Mouse (Mus musculus): ENCODE data around the gene Pxn. TPM values are rescaled to one million over a fixed set of nuclear protein-coding genes. Genes with fewer than 3 reads are reported as not detected.

Pxn gene
- polyA plus RNA-seq, 1 experiment, result 120 TPM

DNA sequence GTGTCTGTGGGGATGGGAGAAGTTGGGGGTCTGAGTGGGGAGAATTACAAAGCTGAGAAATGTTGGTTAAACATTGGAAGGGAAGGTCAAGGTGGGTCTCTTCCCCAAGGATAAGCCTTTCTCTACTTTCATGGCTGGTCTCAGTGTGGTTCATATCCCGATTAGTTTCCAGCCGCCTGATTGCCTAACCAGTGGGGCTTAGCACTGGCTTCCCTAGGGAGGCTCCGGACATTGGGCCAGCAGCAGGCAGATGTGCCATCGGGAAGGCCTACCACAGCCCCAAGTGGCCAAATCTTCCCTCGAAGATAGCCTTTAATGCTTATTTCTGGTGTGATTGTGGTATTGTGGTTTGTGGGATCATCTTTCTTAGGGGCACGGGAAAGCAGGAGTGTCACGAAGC, 5.9 kb downstream of the Pxn start:
- Histone ChIP-seq H3K79me2 (ENCODE audit: control insufficient read depth, insufficient read depth) (peaks cover 92% of the 10 kb centered on the region), H3ac (ENCODE audit: control insufficient read depth, insufficient read length) (no peak overlapping the region), H3K4me3 (no peak overlapping the region), H3K36me3 (ENCODE audit: control insufficient read depth, insufficient read depth) (peaks cover 5% of the 10 kb centered on the region), H3K4me2 (ENCODE audit: low read depth) (no peak overlapping the region), H3K27me3 (ENCODE audit: control insufficient read depth, insufficient read depth, insufficient read length) (no peaks in the 10 kb centered on the region)
- no peak for TF ChIP-seq POLR2A (IDR thresholded peaks at IDR 0.05; ENCODE audit: insufficient read length, low read depth)
- TF ChIP-seq E2F4 (IDR thresholded peaks at IDR 0.05; ENCODE audit: insufficient read depth), result no peak
- no peak for TF ChIP-seq TCF12 (IDR thresholded peaks at IDR 0.05; ENCODE audit: insufficient read depth, poor library complexity, severe bottlenecking)
- no peak for TF ChIP-seq REST (IDR thresholded peaks at IDR 0.05; ENCODE audit: insufficient read depth, insufficient read length)
- no peak for TF ChIP-seq TCF3 (IDR thresholded peaks at IDR 0.05; ENCODE audit: insufficient read length, low read depth)
- no peak for TF ChIP-seq MAX (IDR thresholded peaks at IDR 0.05; ENCODE audit: low read depth)
- TF ChIP-seq CEBPB (IDR thresholded peaks at IDR 0.05; ENCODE audit: insufficient read depth, poor library complexity, severe bottlenecking), result peak; percentile 67
- TF ChIP-seq MYOG (IDR thresholded peaks at IDR 0.05; ENCODE audit: control insufficient read depth in 1 of 3, insufficient read depth in 1 of 3, insufficient read length in 2 of 3, low read depth in 2 of 3), result no peak

DNA sequence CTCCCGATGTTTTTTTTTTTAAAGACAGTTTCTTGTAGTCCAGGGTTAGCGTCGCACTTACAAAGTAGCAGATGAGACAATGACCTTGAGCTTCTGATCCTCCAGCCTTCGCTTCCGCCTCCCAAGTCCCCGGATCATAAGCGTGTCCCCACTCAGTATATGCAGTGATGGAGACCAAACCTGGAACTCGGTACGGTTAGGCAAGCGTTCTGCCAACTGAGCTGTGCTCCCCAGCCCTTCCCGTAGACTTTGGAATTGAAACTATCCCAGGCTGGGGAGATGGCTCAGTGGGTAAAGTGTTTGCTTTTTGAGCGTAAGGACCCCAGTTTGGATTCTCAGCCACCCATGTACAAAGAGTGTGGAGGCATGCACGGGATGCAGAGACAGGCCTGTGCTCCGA, 6.8 kb downstream of the Pxn start:
- H3K36me3 ChIP-seq (ENCODE audit: control insufficient read depth, insufficient read depth), result peaks cover 5% of the 10 kb centered on the region
- no peak for TF ChIP-seq SRF (IDR thresholded peaks at IDR 0.05; ENCODE audit: control insufficient read depth, insufficient read length, low read depth)
- no peak for TF ChIP-seq POLR2A (IDR thresholded peaks at IDR 0.05; ENCODE audit: insufficient read length, low read depth)
- TF ChIP-seq POLR2AphosphoS2 (IDR thresholded peaks at IDR 0.05; ENCODE audit: insufficient read length, low read depth), result no peak
- no peak for TF ChIP-seq MYOD1 (IDR thresholded peaks at IDR 0.05; ENCODE audit: control insufficient read depth in 1 of 3, insufficient read length in 2 of 3, low read depth in 2 of 3)
- TF ChIP-seq E2F4 (IDR thresholded peaks at IDR 0.05; ENCODE audit: insufficient read depth), result no peak
- no peak for TF ChIP-seq MAX (IDR thresholded peaks at IDR 0.05; ENCODE audit: low read depth)
- TF ChIP-seq MYOG (IDR thresholded peaks at IDR 0.05; ENCODE audit: control insufficient read depth in 1 of 3, insufficient read depth in 1 of 3, insufficient read length in 2 of 3, low read depth in 2 of 3), result no peak

DNA sequence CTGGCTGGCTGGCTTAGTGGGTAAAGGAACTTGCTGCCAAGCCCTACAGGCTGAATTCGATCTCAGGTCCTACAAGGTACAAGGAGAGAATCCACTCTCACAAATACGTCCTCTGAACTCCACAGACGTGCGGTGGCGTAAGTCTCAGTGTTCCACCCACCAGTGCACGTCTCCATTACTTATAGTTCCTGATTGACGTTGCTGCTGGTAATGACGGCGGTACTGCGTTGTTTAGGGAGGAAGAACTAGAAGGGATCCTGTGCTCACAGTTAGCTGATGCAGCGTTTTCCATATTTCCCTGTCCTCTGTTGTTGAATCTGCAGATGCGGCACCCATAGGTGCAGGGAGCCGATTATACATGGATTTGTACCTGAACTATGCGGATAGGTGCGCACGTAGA, 7.2 kb downstream of the Pxn start:
- no peak overlapping the region for H3K4me3 ChIP-seq
- H3K36me3 ChIP-seq (ENCODE audit: control insufficient read depth, insufficient read depth), result peaks cover 5% of the 10 kb centered on the region
- H3K4me2 ChIP-seq (ENCODE audit: low read depth), result no peak overlapping the region
- H3ac ChIP-seq (ENCODE audit: control insufficient read depth, insufficient read length), result no peak overlapping the region
- H3K27me3 ChIP-seq (ENCODE audit: control insufficient read depth, insufficient read depth, insufficient read length), result no peaks in the 10 kb centered on the region
- TF ChIP-seq MYOD1 (IDR thresholded peaks at IDR 0.05; ENCODE audit: control insufficient read depth in 1 of 3, insufficient read length in 2 of 3, low read depth in 2 of 3), result no peak
- no peak for TF ChIP-seq TCF3 (IDR thresholded peaks at IDR 0.05; ENCODE audit: insufficient read length, low read depth)
- TF ChIP-seq E2F4 (IDR thresholded peaks at IDR 0.05; ENCODE audit: insufficient read depth), result no peak
- TF ChIP-seq POLR2AphosphoS2 (IDR thresholded peaks at IDR 0.05; ENCODE audit: insufficient read length, low read depth), result no peak
- TF ChIP-seq CEBPB (IDR thresholded peaks at IDR 0.05; ENCODE audit: insufficient read depth, poor library complexity, severe bottlenecking), result no peak
- TF ChIP-seq REST (IDR thresholded peaks at IDR 0.05; ENCODE audit: insufficient read depth, insufficient read length), result no peak
- no peak for TF ChIP-seq MAX (IDR thresholded peaks at IDR 0.05; ENCODE audit: low read depth)
- no peak for TF ChIP-seq USF1 (IDR thresholded peaks at IDR 0.05; ENCODE audit: low read depth)
- TF ChIP-seq TCF12 (IDR thresholded peaks at IDR 0.05; ENCODE audit: insufficient read depth, poor library complexity, severe bottlenecking), result no peak
- no peak for TF ChIP-seq MYOG (IDR thresholded peaks at IDR 0.05; ENCODE audit: control insufficient read depth in 1 of 3, insufficient read depth in 1 of 3, insufficient read length in 2 of 3, low read depth in 2 of 3)
- no peak for TF ChIP-seq SRF (IDR thresholded peaks at IDR 0.05; ENCODE audit: control insufficient read depth, insufficient read length, low read depth)
- TF ChIP-seq POLR2A (IDR thresholded peaks at IDR 0.05; ENCODE audit: insufficient read length, low read depth), result no peak
- H3K79me2 ChIP-seq (ENCODE audit: control insufficient read depth, insufficient read depth), result peaks cover 90% of the 10 kb centered on the region

More for the DNA sequence above, 6.8 kb downstream of the Pxn start:
- Histone ChIP-seq H3K27me3 (ENCODE audit: control insufficient read depth, insufficient read depth, insufficient read length) (no peaks in the 10 kb centered on the region), H3K79me2 (ENCODE audit: control insufficient read depth, insufficient read depth) (peaks cover 88% of the 10 kb centered on the region), H3K4me3 (no peak overlapping the region), H3ac (ENCODE audit: control insufficient read depth, insufficient read length) (no peak overlapping the region), H3K4me2 (ENCODE audit: low read depth) (no peak overlapping the region)

DNA sequence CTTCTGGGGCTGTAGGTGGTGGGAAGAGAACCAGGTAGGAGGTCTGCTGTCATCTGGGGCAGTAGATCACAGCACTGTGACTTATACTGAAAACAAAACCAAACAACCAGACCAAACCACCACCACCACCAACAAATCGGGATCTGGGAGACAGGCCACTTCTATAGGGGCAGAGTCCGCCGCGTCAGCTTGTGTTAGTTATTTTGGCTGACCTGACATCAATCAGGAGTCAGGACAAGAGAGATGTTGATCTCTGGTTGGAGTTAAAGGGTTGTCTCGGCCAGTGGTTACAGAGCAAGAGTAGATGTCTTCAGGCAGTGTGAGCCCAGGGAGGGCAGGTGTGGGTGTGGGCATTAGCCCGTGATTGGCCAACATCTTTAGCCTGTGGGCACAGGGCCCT, 7.9 kb downstream of the Pxn start:
- peaks cover 5% of the 10 kb centered on the region for H3K36me3 ChIP-seq (ENCODE audit: control insufficient read depth, insufficient read depth)
- H3K79me2 ChIP-seq (ENCODE audit: control insufficient read depth, insufficient read depth), result peaks cover 89% of the 10 kb centered on the region
- peak overlapping the region; percentile 50 for H3K4me2 ChIP-seq (ENCODE audit: low read depth)
- H3ac ChIP-seq (ENCODE audit: control insufficient read depth, insufficient read length), result no peak overlapping the region
- no peaks in the 10 kb centered on the region for H3K27me3 ChIP-seq (ENCODE audit: control insufficient read depth, insufficient read depth, insufficient read length)
- H3K4me3 ChIP-seq, result no peak overlapping the region
- no peak for TF ChIP-seq E2F4 (IDR thresholded peaks at IDR 0.05; ENCODE audit: insufficient read depth)
- TF ChIP-seq MYOD1 (IDR thresholded peaks at IDR 0.05; ENCODE audit: control insufficient read depth in 1 of 3, insufficient read length in 2 of 3, low read depth in 2 of 3), result peak in 1 of 3 experiments; percentile 21
- TF ChIP-seq USF1 (IDR thresholded peaks at IDR 0.05; ENCODE audit: low read depth), result no peak
- no peak for TF ChIP-seq TCF12 (IDR thresholded peaks at IDR 0.05; ENCODE audit: insufficient read depth, poor library complexity, severe bottlenecking)
- TF ChIP-seq SRF (IDR thresholded peaks at IDR 0.05; ENCODE audit: control insufficient read depth, insufficient read length, low read depth), result no peak
- no peak for TF ChIP-seq MAX (IDR thresholded peaks at IDR 0.05; ENCODE audit: low read depth)

DNA sequence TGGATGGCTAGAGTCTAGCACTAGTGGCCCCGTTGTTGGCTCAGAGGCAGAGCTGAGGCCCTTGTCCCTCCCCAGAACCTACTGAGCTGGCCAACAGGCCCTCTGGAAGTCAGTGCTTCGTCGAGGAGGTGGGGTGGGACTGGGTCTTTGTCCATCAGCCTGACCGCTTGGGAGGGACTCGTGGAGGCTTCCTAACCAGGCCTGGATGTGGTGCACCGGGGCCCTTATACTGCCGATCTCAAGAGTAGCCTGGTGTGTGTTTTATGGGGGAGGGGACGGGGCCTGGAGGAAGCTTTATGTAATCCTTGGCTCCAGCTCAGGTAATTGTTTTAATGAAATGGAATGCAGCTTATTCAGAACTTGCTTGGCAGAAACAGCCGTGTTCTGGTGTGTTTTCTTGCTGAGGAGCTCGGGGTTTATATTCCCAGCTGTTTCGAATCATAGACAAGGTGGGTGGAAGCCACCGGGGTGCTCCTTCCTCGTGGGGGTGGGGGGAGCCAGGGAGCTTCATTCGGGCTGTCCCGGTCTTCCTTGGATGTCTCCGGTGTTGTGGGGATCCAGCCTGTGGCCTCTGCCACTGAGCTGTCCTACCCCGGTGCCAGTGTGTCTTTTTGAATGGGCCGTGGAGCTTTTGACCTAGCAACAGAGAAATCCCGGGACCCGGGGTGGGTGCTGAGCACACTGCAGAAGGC, 8.6 kb downstream of the Pxn start:
- Histone ChIP-seq H3K79me2 (ENCODE audit: control insufficient read depth, insufficient read depth) (peaks cover 88% of the 10 kb centered on the region), H3K27me3 (ENCODE audit: control insufficient read depth, insufficient read depth, insufficient read length) (no peaks in the 10 kb centered on the region), H3K36me3 (ENCODE audit: control insufficient read depth, insufficient read depth) (peaks cover 5% of the 10 kb centered on the region), H3ac (ENCODE audit: control insufficient read depth, insufficient read length) (no peak overlapping the region), H3K4me3 (no peak overlapping the region), H3K4me2 (ENCODE audit: low read depth) (peak overlapping the region; percentile 50)
- TF ChIP-seq MYOD1 (IDR thresholded peaks at IDR 0.05; ENCODE audit: control insufficient read depth in 1 of 3, insufficient read length in 2 of 3, low read depth in 2 of 3) (peak in 2 of 3 experiments; percentile 1 to 24), TCF12 (IDR thresholded peaks at IDR 0.05; ENCODE audit: insufficient read depth, poor library complexity, severe bottlenecking) (no peak), TCF3 (IDR thresholded peaks at IDR 0.05; ENCODE audit: insufficient read length, low read depth) (no peak), USF1 (IDR thresholded peaks at IDR 0.05; ENCODE audit: low read depth) (no peak), REST (IDR thresholded peaks at IDR 0.05; ENCODE audit: insufficient read depth, insufficient read length) (no peak), POLR2AphosphoS2 (IDR thresholded peaks at IDR 0.05; ENCODE audit: insufficient read length, low read depth) (no peak)
